Mouse (Mus musculus) ES-E14 (cell line): ENCODE data around the gene Crym. TPM values are rescaled to one million over a fixed set of nuclear protein-coding genes. Genes with fewer than 3 reads are reported as not detected.

Experiments used
- DNase-seq: peaks from one replicate; pipeline ENCODE4 v3.0.0-alpha.2; 2013; ENCODE audit warnings: low read depth, low spot score
- H3K27ac ChIP-seq: 2 replicates; pipeline ENCODE4 v1.5.1; 2012; ENCODE audit warnings: low read depth, mild to moderate bottlenecking, low read length, moderate library complexity, mixed read lengths; ENCODE audit not compliant: poor library complexity, insufficient read depth, severe bottlenecking
- H3K36me3 ChIP-seq: 2 replicates; pipeline ENCODE4 v1.6.1; 2012; ENCODE audit warnings: mild to moderate bottlenecking, low read length, moderate library complexity, mixed read lengths; ENCODE audit not compliant: control insufficient read depth, poor library complexity, insufficient read depth, severe bottlenecking
- H3K4me1 ChIP-seq, 2 experiments: fragments of 150-350 bp in 1 of 2; sonication (generic) in 1 of 2; 2 replicates each; pipeline ENCODE4 v1.6.1; 2012; ENCODE audit warnings: low read length in 2 of 2, mild to moderate bottlenecking in 1 of 2, mixed read lengths in 1 of 2; ENCODE audit not compliant: control insufficient read depth in 2 of 2, insufficient read depth in 2 of 2, poor library complexity in 1 of 2
- H3K4me3 ChIP-seq, 2 experiments: fragments of 150-350 bp in 1 of 2; sonication (generic) in 1 of 2; 2 replicates each; pipeline ENCODE4 v1.5.1; 2012; ENCODE audit warnings: low read length in 2 of 2, low read depth in 1 of 2, mild to moderate bottlenecking in 1 of 2, mixed read lengths in 1 of 2; ENCODE audit not compliant: insufficient read depth in 1 of 2, poor library complexity in 1 of 2, severe bottlenecking in 1 of 2
- H3K9ac ChIP-seq: 2 replicates; pipeline ENCODE4 v1.6.1; 2012; ENCODE audit warnings: low read depth, mild to moderate bottlenecking, low read length, mixed read lengths; ENCODE audit not compliant: poor library complexity, insufficient read depth, severe bottlenecking
- H3K9me3 ChIP-seq: fragments of 150-350 bp; sonication (generic); 2 replicates; pipeline ENCODE4 v1.6.1; 2012; ENCODE audit warnings: low read depth, mild to moderate bottlenecking, low read length; ENCODE audit not compliant: control insufficient read depth, insufficient read depth
- CHD2 ChIP-seq: IDR thresholded peaks from 2 replicates; pipeline ENCODE4 v1.6.1; 2014; ENCODE audit warnings: mild to moderate bottlenecking, low read depth, low read length, inconsistent platforms
- HCFC1 ChIP-seq: IDR thresholded peaks from 2 replicates; pipeline ENCODE4 v1.6.1; 2012; ENCODE audit warnings: low read length, inconsistent platforms, borderline replicate concordance; ENCODE audit not compliant: insufficient read depth
- MAFK ChIP-seq: IDR thresholded peaks from 2 replicates; pipeline ENCODE4 v1.6.1; 2014; ENCODE audit warnings: mild to moderate bottlenecking, low read depth, low read length, inconsistent platforms; ENCODE audit not compliant: insufficient read depth
- ZC3H11A ChIP-seq: IDR thresholded peaks from 2 replicates; pipeline ENCODE4 v1.6.1; 2012; ENCODE audit warnings: low read depth, mild to moderate bottlenecking, inconsistent platforms, low read length, borderline replicate concordance
- ZNF384 ChIP-seq: IDR thresholded peaks from 2 replicates; pipeline ENCODE4 v1.6.1; 2012; ENCODE audit warnings: low read depth, low read length, inconsistent platforms
- in situ Hi-C, 2 experiments: fragments of 600-800 bp; cut with MboI; formaldehyde crosslinking; loops; one replicate each; pipeline ENCODE4 v1.15.1; 2025; ENCODE audit warnings: low sequenced_read_pairs in 2 of 2, inconsistent platforms in 1 of 2; ENCODE audit not compliant: unreplicated experiment in 2 of 2
- total RNA-seq: library from RNA; depleted of rRNA; stranded (reverse); fragments of 300-350 nt; gene quantifications from 2 replicates; pipeline ENCODE4 v1.2.3, GENCODE M21; 2012

Gene Crym
- total RNA-seq, 1 experiment, result 3.7 TPM

- H3K4me1 ChIP-seq, result peaks cover 4 to 9% of the 10 kb centered on the region in 2 experiments; a peak in 3 of 4 replicates
- DNase-seq, result no peak
- H3K9me3 ChIP-seq, result no peaks in the 10 kb centered on the region
- TF ChIP-seq HCFC1, result no peak
- no peak for TF ChIP-seq ZC3H11A
- no peak for TF ChIP-seq ZNF384
- no peak for TF ChIP-seq MAFK
- no peak for TF ChIP-seq CHD2
- no peaks in the 10 kb centered on the region for H3K36me3 ChIP-seq
- no peak overlapping the region for H3K9ac ChIP-seq
- H3K4me3 ChIP-seq, result no peak overlapping the region
- H3K27ac ChIP-seq, result no peak overlapping the region
- in situ Hi-C loops, result no loop called here
Measured at GRCm38 (mm10) chr7:120157575-120158061, 44.3 kb downstream of the Crym start.

- Histone ChIP-seq H3K9ac (no peak overlapping the region), H3K9me3 (no peaks in the 10 kb centered on the region), H3K36me3 (no peaks in the 10 kb centered on the region), H3K27ac (no peak overlapping the region), H3K4me1 (peaks cover 4 to 9% of the 10 kb centered on the region in 2 experiments; a peak in 3 of 4 replicates), H3K4me3 (no peak overlapping the region)
- in situ Hi-C loops, result no loop called here
- DNase-seq, result no peak
- TF ChIP-seq ZNF384 (no peak), MAFK (no peak), CHD2 (no peak), HCFC1 (no peak), ZC3H11A (no peak)
Measured at GRCm38 (mm10) chr7:120156841-120157409, 45.0 kb downstream of the Crym start.

- Histone ChIP-seq H3K27ac (no peak overlapping the region), H3K9ac (no peak overlapping the region), H3K9me3 (no peaks in the 10 kb centered on the region), H3K36me3 (no peaks in the 10 kb centered on the region), H3K4me1 (no peaks in the 10 kb centered on the region), H3K4me3 (no peak overlapping the region)
- DNase-seq, result no peak
- in situ Hi-C loops, result no loop called here
- no peak for TF ChIP-seq ZC3H11A
- TF ChIP-seq CHD2, result no peak
- TF ChIP-seq ZNF384, result no peak
- TF ChIP-seq HCFC1, result no peak
- no peak for TF ChIP-seq MAFK
Measured at GRCm38 (mm10) chr7:120150898-120151297, 51.0 kb downstream of the Crym start.

GRCm38 (mm10) chr7:120150257-120150656, 51.7 kb downstream of the Crym start:
- H3K4me1 ChIP-seq, result no peaks in the 10 kb centered on the region
- in situ Hi-C loops, result no loop called here
- no peaks in the 10 kb centered on the region for H3K36me3 ChIP-seq
- no peak overlapping the region for H3K27ac ChIP-seq
- no peaks in the 10 kb centered on the region for H3K9me3 ChIP-seq
- no peak overlapping the region for H3K4me3 ChIP-seq
- no peak for DNase-seq
- no peak overlapping the region for H3K9ac ChIP-seq
- TF ChIP-seq ZC3H11A (no peak), ZNF384 (no peak), MAFK (no peak), CHD2 (no peak), HCFC1 (no peak)

- Histone ChIP-seq H3K4me1 (no peaks in the 10 kb centered on the region), H3K9ac (no peak within 1 kb of the TSS), H3K36me3 (no peaks in the 10 kb centered on the region), H3K4me3 (no peak within 1 kb of the TSS), H3K27ac (no peak within 1 kb of the TSS), H3K9me3 (no peaks in the 10 kb centered on the region)
- in situ Hi-C loops, result no loop called here
- TF ChIP-seq ZC3H11A, result no peak
- TF ChIP-seq CHD2, result no peak
- no peak for TF ChIP-seq MAFK
- no peak for TF ChIP-seq ZNF384
- TF ChIP-seq HCFC1, result no peak
- no peak for DNase-seq
Measured at GRCm38 (mm10) chr7:120145191-120145590, 56.7 kb downstream of the Crym start, which contains the start of gene Zp2. Gene Zp2 (minus strand): TSS chr7:120145291.
